Mouse (Mus musculus) spleen, postnatal 0 days (tissue): Measurements from ENCODE around the gene Exoc3l. TPM values are rescaled to one million over a fixed set of nuclear protein-coding genes. Genes with fewer than 3 reads are reported as not detected.

Experiments used
- microRNA counts: library from miRNA; unstranded; fragments of <30 nt; microRNA quantifications from one replicate; lab custom pipeline; 2015
- polyA plus RNA-seq: library from polyadenylated mRNA; unstranded; fragments of >200 nt; fragmentation: Nextera tagmentation; extraction: Ambion mirVana; gene quantifications from 2 replicates; pipeline ENCODE4 v1.2.1, GENCODE M21; 2015

Gene Exoc3l
- polyA plus RNA-seq: 15.2 and 18.2 TPM in 2 replicates

GRCm38 (mm10) chr8:105295895-105296573 lies at the start of gene Exoc3l:
Exoc3l (minus strand) TSS chr8:105296101.

DNA sequence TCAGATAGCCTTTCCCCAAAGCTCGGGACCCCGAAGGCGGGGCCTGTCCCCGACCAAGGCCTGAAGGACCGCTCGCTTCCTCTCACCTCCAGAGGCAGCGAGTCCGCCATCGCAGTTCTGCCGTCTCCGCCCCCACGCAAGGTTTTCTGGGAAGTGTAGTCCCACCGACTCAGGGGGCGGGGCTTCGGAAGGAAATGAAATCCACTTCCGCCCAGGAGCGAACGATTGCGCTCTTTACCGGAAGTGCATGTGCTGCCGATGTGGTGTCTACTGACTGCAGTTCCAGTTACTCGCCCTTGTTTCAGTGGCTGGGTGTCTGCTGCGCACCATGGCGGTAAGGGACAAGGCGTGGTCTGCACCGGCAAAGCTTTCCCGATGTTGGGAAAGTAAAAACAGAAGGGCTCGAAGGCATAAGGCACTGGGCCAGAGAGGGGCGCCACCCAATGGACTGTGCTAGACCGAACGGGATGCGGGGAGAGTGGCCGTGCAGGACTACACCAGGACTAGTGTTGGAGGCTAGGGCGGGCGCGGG lies 30.3 kb upstream of the Exoc3l start, which contains the start of the genes Lrrc29 and Tmem208:
Lrrc29 (minus strand) TSS at position 138 of the 532 bp plus-strand sequence.
Tmem208 (plus strand) TSS at position 214 of the 532 bp plus-strand sequence.

GRCm38 (mm10) chr8:105305211-105306145 lies 9.6 kb upstream of the Exoc3l start, which contains the start of gene Elmo3:
Elmo3 (plus strand) TSS chr8:105305601.

GRCm38 (mm10) chr8:105297511-105298192 lies 1.8 kb upstream of the Exoc3l start, which contains the start of gene E2f4:
E2f4 (plus strand) TSS chr8:105297663.

GRCm38 (mm10) chr8:105289805-105290460 lies 6.0 kb downstream of the Exoc3l start, which contains the start of gene 4931428F04Rik:
4931428F04Rik (minus strand) TSS chr8:105289864.

DNA sequence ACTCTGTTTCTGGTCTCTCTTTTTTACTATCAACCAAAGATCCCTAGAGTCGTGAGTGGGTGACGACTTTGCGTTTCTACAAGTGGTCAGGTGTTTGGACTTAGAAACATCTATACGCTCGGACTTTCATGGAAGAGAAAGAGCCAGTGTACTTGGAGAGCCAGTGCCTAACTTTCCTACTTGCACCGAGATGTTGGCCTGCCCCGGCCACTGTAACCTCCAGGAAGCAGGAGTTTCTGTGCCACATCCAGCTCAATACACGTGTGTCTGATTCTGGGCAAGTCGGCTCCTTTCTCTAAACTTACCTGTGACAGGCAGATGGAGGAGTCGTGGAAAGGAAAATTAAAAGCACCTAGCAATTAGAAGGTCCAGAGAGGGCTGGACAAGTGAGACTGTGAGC lies 20.1 kb downstream of the Exoc3l start, which contains the start of gene Nol3:
Nol3 (plus strand) TSS at position 301 of the 400 bp plus-strand sequence.

DNA sequence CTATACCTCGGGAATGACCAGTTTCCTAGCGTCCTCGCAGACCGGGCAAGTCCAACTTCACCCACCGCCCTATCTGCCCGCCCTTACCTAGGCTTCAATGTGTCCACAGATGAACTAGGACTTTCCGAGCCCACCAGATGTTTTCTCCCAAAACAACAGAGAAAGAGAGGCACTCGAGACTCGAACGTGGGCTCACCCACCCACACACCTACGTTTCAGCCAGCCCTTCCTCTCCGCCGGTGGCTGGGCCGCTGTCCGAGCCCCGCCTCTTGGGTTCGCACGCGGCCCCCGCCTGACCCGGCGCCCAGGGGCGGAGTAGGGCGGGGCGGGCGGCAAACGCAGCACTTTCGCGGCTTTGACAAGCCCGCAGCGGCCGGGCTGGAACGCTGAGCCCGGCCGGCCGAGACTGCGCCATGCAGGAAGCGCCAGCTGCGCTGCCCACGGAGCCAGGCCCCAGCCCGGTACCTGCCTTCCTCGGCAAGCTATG lies 26.4 kb downstream of the Exoc3l start, which contains the start of gene Hsf4:
Hsf4 (plus strand) TSS at position 341 of the 487 bp plus-strand sequence.

DNA sequence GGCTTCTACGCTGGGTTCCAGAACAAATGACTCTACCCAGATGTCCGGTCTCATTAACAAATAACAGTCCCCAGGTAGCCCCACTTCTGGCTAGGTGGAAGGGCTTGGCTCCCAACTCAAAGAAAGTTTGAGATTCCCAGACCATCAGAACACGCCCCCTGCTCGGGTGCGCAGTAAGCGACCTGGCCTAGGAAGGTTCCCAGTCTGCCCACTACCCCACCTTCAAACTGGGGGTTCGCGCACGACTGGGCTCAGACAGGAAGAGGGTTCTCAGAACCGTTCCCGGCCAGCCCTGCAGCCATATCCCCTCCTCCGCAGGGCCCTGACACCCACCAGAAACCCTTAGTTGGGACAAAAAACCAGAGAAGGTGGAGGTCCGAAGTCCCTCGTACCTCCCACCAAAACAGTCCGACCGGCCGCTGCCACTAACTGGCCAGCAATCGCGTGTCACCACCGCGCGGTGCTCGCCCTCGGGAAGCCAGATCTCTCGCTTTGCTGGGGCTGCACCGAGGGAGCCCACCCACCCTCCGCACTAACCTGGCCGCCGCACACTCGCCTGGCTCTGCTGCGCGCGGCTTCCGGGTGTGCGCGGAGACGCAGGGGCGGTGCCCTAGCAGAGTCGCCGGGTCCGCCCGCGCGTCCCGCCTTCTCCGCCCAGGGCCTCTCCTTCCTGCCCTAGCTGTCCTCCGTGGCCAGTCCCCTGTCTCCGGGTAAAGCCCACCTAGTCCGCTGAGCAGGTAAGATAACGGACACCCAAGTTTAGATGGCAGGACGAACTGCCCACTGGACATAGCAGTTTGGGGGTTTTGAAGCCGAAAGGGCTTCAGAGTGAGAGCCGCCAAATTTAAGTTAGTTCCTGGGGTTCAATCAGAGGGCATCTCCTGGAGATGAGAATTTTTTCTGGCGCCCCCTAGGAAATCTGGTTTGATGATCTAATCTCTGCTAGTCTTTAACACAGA lies 31.6 kb downstream of the Exoc3l start, which contains the start of the genes Tradd and Fbxl8:
Tradd (minus strand) TSS at position 586 of the 959 bp plus-strand sequence.
Fbxl8 (plus strand) TSS at position 625 of the 959 bp plus-strand sequence.

DNA sequence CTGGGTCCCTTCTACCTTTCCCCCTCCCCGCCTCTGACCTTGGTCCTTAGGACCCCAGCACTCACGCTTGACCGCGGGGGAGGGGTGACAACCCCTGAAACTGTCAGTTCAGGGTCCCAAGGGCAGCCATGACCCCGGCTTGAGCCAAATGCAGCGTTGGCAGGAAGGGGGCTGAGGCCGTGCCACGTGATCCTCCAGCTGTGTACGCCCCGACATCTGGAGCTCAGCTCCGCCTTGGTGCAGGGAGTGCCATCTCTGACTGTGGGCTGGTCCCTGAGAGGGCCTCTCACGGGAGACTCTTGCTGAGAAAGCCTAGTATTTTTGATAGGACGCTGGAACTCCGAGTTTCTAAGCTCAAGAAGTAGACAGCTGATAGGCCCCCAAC lies 40.9 kb downstream of the Exoc3l start, which contains the start of gene B3gnt9:
B3gnt9 (minus strand) TSS at position 188 of the 385 bp plus-strand sequence.

MicroRNA genes within 50 kb of the gene (microRNA counts, 519-probe panel; counts per million panel counts)
- 88.3 counts per million for microRNA mmu-miR-328 (lab: Ali Mortazavi, UCI)

Other genes with a start within 250 kb of the Exoc3l start
- 0.17 TPM in 1 of 2 replicates, not detected in the other for gene Ces3a, start 247.5 kb downstream of the Exoc3l start, polyA plus RNA-seq
- gene Ces3b, start 212.3 kb downstream of the Exoc3l start, polyA plus RNA-seq: not detected in 2 replicates
- not detected in 2 replicates for gene Ces4a, start 164.3 kb downstream of the Exoc3l start, polyA plus RNA-seq
- 21.4 and 26.8 TPM in 2 replicates for gene Cbfb, start 125.4 kb downstream of the Exoc3l start, polyA plus RNA-seq
- gene D230025D16Rik, start 71.0 kb downstream of the Exoc3l start, polyA plus RNA-seq: 15.8 and 16.8 TPM in 2 replicates
- 10.5 and 11.8 TPM in 2 replicates for gene B3gnt9, start 40.9 kb downstream of the Exoc3l start, polyA plus RNA-seq
- gene Tradd, start 31.5 kb downstream of the Exoc3l start, polyA plus RNA-seq: 22.9 and 26.6 TPM in 2 replicates
- 2.6 and 3.6 TPM in 2 replicates for gene Fbxl8, start 31.5 kb downstream of the Exoc3l start, polyA plus RNA-seq
- 0.12 and 0.21 TPM in 2 replicates for gene Hsf4, start 26.3 kb downstream of the Exoc3l start, polyA plus RNA-seq
- 0.14 and 0.45 TPM in 2 replicates for gene Nol3, start 20.0 kb downstream of the Exoc3l start, polyA plus RNA-seq
- gene 4931428F04Rik, start 6.2 kb downstream of the Exoc3l start, polyA plus RNA-seq: 1.3 and 1.7 TPM in 2 replicates
- 152 and 167 TPM in 2 replicates for gene E2f4, start 1.6 kb upstream of the Exoc3l start, polyA plus RNA-seq
- 2.6 and 3.1 TPM in 2 replicates for gene Elmo3, start 9.5 kb upstream of the Exoc3l start, polyA plus RNA-seq
- 11.9 and 15.2 TPM in 2 replicates for gene Lrrc29, start 30.2 kb upstream of the Exoc3l start, polyA plus RNA-seq
- 125 and 129 TPM in 2 replicates for gene Tmem208, start 30.3 kb upstream of the Exoc3l start, polyA plus RNA-seq
- gene Fhod1, start 51.9 kb upstream of the Exoc3l start, polyA plus RNA-seq: 4.2 and 4.6 TPM in 2 replicates
- gene Slc9a5, start 52.7 kb upstream of the Exoc3l start, polyA plus RNA-seq: 0.69 and 0.89 TPM in 2 replicates
- gene Plekhg4, start 77.2 kb upstream of the Exoc3l start, polyA plus RNA-seq: 0.11 and 0.12 TPM in 2 replicates
- gene Kctd19, start 117.4 kb upstream of the Exoc3l start, polyA plus RNA-seq: 0.15 TPM in 1 of 2 replicates, not detected in the other
- gene Lrrc36, start 117.5 kb upstream of the Exoc3l start, polyA plus RNA-seq: 0.25 and 0.44 TPM in 2 replicates
- 6.6 and 9.6 TPM in 2 replicates for gene Tppp3, start 175.4 kb upstream of the Exoc3l start, polyA plus RNA-seq
- 6.8 and 10.3 TPM in 2 replicates for gene Zdhhc1, start 200.8 kb upstream of the Exoc3l start, polyA plus RNA-seq
- gene Hsd11b2, start 222.7 kb upstream of the Exoc3l start, polyA plus RNA-seq: 1.1 and 2.4 TPM in 2 replicates